Mouse (Mus musculus) layer of hippocampus, adult 9-10 months (tissue): ENCODE results near the gene Focad.

Experiments
- DNase-seq: peaks from one replicate; pipeline ENCODE4 v3.0.0; 2022; ENCODE audit warnings: low spot score

Focad gene

DNA sequence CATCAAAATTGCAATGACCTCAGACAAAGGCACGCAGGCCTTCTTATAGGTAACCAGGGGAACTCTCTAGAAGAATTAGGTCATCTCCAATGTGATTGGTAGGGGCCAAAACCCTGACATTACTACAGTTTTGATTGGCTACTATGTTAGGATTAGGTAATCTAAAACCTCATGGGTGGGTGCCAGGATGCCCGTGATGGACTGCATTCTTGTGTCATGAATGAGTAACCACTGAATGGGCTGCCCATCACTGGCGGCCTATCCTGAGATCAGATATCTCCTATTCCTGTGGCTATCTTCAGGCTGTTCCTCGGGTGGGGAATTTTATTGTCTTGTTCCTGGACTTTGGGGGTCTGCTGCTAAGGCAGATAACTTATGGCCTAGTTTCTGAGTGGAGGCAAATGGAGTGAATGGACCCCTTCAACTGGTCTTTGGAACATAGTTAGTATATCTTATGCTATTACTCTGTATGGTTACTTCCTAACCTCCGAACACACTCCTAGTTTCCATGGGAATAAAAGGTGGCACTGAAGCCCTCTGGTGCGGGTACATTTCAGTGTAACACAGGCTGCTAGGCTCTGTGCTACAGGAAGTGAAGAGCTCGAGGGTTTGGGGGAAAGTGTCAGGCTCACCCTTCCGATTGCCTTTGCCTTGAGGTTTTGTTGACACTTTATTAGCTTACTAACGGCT is 306.0 kb downstream of the Focad start:
- no peak for DNase-seq

DNA sequence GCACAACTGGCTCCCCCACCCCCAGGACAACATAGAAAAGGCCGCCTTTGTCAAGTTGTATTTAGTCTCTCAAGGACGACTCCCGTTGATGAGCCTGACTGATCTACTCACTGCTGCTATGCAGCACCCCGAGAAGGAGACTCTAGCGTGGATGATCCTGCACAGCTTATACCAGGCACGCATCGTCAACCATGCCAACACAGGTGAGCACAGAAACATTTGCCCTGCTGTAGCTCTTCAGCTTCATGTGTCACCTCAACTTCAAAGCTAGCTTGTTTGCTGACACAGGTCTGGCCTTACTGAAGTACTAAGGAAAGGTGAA is 306.5 kb downstream of the Focad start:
- DNase-seq, result no peak

DNA sequence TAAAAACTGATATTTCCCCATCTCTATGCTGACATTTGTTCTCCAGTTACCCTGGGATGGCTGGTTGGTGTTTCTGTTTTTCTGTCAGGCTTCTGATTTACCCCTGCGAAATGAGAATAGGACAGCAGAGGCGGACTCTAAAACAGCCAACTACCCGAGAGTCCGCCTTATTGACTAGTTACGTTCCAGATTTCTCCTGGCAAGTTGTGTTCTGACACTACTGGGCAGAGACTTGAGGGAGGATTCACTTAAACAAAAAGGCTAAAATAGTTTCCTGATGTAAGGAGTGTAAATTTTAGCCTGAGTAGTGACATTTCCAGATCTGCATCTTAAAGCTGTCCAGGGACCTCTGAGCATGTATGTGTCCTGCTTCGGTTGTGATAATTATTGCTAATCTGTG is 308.5 kb downstream of the Focad start:
- DNase-seq, result no peak

DNA sequence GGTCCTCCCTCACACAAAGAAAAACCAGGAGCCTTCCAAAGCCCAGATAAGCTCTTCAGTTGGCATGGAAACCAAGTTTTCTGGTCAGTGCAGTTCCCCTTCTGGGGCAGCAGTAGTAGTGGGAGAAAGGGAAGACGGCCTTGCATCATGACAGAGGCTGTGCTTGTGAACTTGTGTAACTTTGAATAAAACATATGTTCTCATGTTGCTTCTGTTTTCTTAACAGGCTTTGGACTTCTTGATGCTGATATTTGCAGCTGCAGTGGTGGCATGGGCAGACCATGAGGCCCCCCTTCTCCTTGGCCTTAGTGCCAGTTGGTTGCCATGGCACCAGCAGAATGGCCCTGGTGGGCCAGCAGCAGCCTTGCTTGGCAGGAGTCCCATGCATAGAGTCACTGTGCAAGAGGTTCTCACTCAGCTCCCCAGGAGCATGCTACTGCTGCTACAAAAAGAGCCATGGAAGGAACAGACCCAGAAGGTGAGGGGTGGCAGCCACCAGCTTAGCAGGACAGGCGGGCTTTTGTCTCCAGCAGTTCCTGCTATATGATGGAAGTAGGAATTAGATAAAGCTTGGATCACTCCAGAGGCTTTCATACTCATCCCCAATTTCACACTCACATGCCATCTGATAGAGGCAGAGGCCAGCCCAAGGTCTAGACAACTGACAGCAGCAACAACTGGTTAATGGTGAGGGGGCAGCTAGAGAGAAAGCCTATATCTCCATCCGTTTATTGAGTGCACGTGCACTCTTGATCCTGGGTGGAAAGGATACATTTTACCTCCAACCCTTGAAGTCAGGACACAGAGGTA is 312.7 kb downstream of the Focad start:
- DNase-seq, result no peak

DNA sequence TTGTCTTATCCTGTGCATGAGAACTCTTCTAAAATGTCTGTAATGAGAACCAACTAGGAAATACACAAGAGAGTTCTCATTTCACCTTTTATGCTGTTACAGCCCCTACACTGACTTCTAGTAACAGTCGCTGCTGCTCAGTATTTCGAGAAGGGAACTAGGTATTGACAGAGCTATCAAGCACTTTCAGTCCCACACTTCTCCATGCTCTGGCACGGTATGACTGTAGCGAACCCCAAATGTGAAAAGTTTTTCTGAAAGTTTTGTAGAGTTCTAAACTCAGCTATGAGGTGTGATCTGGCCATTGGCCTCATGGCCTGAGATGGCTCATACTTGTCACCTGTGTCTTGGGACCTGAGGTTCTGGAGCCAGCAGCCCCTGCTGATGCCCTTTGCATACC is 314.9 kb downstream of the Focad start:
- DNase-seq, result no peak

DNA sequence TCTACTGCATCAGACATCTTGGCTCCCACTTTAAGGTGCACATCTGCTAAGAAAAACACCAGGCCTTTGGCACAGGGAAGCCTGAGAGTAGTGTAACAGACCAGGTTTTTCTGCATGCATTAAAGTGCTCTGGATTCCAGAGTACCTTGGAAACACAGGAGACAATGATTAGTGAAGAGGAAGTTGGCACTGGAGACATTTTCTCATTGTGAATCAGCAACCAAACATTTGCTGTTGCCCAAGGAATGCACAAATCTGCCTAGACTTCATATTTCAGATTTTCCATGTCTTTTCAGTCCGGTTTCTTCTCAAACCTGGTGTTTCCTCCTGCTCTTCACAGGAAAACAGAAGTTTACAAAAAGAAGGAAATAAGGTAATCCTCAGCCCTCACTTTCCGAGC is 317.9 kb downstream of the Focad start:
- no peak for DNase-seq

DNA sequence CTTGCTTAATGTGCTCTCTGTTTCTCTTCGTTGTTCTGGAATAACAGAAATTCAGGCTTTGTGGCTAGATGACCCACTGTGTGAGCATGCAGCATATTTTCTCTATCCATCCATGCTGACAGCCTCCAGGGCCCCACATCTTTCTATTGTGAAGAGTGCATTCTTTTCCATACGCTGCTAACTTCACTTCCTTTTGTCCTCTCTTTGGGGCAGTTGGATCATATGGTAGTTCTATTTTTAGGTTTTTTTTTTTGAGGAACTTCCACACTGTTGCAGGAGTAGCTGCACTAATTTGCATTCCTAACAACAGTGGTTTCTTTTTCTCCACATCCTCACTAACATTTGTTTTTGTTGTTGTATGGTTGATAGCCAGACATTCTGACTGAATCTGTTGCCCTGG is 320.6 kb downstream of the Focad start:
- DNase-seq, result no peak

DNA sequence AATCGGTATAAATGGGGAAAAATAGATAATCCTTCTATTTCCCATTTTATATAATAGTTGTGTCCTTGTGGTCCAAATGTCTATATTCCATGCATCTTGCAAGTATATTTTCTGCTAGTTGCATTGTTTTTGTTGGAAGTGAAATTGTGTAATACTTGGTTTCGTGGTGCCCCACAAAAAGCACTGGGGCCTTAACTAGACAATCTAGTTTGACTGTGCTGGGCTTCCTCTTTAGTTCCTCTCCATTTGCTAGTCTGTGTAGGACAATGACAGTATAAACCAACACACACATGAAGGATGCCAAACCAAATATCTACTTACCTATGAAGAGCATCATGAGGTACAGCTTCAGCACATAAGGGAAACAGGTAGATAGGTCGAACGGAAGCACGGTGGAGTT is 324.9 kb downstream of the Focad start:
- no peak for DNase-seq

DNA sequence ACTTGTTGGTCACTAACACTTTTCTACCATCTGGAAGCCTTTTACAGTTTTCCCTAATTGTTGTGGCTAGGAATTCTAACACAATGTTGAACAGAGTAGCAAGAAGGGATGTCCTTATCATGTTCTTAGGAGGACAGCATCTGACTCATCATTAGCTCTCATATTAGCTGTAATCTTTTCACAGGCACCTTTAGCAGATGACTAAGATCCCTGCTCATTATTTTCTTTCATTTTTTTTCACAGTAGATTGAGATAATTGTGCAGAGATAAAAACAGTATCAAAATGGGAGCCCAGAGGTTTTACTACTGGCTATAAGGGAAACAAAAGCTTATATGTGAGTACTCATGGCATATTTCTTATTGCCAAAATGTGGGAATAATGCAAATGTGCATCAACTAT is 330.1 kb downstream of the Focad start:
- DNase-seq, result no peak

DNA sequence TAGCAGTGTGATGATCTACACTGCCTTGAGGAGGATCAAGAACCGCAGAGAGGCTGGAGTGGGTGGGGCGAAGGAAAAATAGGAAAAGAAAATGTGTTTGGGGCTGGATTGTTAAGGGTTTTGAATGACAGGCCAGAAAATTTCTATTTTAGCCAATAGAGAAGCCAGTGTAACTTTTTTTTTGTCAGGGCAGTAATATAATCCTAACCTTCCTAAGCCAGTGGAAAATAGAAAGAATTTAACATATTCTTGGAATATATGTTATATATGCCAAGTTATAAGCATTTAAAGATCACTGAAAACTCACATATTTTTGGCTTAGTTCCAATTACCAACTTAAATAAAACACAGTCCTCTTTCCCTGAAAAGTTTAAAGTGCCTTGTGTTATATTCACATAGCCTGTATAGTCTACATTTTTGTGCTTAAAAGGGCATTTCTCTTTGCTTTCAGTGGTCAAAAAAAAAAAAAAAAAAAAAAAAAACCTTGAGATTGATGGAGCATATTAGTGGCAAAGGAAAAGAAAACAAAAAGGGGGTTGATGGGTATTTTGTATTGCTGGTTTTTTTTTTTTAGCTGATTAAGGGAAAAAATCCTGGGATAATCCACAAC is 333.3 kb downstream of the Focad start:
- no peak for DNase-seq

DNA sequence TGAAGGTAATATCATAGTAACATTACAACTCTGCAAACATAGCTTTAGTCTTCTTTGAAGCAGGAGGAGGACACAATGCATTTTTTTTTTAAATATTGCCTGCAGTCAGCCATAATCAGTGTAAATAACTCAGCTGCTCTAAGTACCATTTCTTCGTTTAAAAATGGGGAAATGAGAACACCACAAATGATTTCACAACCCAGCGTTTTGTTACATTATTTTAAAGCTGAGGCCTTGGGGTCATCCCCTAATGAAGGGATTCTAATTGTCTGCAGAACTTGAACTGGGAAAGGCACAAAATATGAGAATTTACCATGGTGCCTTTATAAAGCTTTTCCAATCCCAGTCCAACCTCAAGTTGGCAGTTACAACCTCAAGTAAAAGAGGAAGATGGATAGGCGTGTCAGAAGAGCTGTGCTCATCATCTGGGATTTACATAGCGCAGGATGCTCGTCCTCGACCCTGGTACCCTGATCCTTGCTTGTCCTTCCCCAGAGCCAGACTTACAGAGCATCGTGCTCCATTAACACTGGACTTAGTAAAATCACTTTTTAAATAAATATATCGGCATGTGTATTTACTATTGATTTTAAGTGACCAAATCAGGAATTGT is 338.1 kb downstream of the Focad start:
- no peak for DNase-seq

DNA sequence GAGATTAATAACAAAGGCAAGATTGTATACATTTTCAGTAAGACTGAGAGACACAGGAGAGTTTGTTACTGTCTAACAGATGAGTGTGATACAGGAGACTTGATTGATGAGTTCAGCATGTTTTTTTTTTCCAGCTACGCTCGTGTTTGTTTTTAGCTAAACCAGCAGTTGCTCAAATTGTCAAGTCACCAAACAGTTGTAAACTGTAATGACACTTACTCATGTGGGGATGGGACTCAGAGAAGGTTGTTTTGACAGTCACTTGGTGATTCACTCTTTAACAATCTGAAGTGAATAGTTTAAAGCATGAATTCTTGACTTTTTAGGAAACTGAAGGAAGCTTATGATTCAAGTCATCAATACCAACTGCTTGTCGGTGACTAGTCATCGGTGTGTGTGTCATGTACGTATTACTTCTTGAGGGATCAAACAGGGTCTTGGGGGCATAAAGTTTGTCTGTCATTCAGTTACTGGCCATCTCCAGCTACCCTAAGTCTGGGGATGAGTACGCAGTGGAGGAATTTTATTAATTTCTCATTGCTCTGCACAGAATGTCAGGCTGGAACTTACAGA is 342.2 kb downstream of the Focad start:
- no peak for DNase-seq

DNA sequence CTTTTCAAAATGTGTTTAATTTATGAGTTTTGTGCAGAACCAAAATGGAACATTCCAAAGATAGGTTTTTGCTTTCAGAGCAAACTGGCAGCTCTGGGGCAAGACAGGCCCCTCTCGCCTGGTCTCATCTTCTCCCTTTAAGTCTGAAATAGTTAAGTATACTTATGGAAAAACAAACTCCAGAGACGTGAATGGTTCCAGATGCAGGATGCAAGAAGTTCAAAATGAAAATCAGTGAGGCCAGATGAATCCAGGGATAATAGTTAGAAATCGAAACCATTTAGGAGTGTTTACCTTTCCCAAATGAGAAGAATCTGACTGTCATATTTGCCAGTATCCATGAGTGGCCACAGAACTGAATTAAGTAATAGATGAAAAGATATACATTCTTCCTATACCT is 342.7 kb downstream of the Focad start:
- no peak for DNase-seq

DNA sequence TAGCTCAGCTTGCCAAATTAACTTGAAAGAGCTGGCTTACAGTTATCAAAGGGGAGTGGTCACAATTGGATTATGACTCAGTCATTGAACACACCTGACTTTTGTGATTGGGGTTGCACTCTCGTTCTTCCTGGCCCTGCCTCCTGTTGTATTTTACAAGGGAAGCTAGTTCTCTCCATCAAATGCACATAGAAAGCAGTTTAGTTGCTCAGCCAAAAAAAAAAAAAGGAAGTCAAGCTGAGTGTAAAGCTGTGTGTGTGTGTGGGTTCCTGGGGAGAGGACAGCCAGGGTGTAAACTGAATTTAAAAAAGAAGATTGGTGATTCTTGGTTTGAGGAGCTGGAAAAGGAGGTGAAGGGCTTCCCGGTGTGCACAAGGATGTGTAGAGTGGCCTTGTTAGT is 343.5 kb downstream of the Focad start:
- no peak for DNase-seq

DNA sequence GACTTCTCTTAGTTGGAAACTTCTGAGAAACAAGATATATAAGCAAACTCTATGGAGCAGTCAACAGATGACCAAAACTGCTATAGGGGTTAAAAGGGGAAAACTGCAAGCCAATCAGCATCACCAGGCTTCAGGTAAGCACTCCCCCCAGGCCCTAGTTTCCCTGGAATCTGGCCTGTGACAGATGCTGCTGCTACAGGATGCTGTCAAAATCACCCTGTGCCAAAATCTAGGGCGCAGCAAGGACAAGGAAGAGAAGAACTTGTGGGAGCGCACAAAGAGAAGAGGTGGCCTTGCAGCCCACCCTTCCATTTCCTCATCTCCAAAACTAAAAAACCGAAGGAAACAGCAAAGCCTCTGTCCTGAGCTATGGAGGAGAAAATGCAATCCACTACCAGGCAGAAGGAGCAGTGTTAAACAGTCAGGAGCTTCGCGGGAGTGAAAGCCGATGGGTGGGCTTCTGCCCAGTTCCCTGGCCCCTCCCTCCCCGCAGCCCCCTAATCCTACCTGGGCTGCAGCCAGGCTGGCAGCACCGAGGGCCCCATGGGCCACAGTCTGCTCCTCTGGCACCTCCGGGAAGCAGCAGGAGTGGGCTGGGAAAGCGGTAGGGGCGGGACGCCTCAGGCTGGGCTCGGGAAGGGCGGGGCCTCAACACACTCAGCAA is 344.0 kb downstream of the Focad start, which contains the start of gene Hacd4:
Gene Hacd4 (minus strand): TSS at position 603 of the 664 bp plus-strand sequence.
- no peak for DNase-seq

DNA sequence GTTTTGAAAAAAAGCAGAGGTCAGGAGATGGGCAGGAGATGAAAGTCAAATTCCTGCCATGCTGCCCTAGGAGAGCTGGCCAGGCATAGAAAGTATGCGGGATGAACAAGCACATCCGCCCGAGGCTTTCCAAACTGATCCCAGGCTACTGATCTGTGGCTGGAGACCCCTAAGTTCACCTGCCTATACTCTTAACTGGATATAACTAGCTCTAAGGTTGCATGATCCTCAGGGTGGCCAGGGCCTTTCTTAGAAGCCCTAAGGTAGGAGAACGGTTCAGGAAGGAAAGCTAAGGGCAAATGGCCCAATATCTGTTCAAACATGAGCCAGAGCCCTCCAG is 344.5 kb downstream of the Focad start:
- DNase-seq, result no peak

DNA sequence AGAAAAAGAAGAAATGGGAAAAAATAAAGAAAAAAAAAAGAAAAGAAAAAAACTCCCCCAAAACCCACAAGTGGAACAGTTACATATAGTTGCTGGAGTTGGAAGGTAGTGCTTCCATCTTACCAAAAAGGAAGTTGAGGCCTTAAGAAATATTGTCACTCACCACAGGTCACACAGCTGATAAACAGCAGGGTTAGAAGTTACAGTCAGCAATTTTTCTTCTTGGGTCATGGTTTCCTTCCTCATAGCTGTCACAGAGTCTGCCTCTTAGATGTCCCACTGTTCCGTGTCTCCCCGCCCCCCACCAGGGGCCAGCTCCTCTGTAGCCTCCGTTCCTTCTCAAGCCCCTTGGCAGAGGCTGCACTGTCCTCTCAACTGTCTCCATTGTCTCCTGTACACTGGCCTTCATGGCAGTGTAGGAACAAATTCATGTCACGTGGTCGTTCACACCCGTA is 345.3 kb downstream of the Focad start:
- DNase-seq, result no peak

DNA sequence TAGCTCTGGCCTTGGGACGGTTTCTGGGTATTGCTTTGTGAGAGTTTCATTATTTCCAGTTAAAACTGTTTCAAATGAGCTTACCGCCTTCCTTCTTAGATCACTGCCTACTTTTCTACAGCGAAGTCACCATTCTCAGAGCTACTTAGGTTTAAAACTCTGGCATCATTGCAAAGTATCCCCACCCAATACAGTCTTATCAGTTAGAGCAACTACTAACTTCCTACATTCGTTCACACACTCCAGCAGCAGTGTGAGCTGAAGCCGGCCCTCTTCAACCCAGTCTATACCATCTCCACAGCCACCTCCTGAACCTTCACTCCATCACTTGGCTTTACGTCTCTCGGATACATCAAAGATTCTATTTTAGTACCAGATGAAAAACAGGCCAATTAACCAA is 346.4 kb downstream of the Focad start:
- no peak for DNase-seq

DNA sequence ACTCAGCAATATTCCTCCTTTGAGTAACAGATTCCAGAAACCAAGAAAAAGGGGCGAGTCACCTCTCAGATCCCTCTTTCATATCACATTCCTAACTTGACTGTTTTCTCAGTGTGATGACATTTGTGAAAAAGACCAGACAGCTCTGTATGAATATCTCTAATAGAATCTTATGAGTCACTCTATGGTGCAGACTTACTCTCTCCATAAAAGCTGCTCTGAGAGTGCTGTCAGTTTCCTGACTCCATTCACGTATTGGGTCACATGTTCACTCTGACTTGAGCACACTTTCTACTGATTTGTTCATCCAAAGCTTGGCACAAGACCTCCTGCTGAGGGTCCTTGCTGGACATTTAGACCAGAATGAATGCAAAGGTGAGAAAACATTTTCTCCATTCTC is 354.5 kb downstream of the Focad start:
- no peak for DNase-seq

DNA sequence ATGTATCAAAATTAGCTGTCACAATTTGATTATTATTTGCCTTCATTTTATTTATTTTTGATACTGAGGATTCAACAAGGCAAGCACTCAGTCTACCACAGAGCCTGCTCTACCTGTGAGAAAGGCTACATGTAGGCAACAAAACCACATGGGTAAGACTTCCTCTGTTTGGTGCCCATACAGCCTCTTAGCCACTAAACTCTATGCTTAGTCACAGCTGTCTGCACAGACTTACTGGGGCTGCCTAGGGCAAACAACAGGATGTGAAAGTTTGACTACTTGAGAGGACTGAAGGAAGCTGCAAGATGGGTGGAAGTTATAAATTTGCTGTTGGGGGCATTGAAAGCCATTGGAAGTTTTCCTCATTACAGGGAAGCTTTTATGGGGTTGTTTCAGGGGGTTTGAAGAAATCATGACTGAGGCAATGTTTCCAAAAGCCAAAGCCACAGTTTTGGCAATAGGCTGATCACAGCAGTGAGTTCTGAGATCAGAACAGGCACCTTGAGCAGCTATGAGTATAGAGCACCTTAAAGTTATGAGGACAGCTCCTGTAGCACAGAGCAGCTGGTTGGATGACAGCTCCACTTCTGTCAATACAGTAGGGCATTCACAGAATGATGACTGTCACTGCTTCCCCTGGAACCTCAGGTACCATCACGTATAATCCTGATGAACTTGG is 355.8 kb downstream of the Focad start:
- DNase-seq, result no peak

DNA sequence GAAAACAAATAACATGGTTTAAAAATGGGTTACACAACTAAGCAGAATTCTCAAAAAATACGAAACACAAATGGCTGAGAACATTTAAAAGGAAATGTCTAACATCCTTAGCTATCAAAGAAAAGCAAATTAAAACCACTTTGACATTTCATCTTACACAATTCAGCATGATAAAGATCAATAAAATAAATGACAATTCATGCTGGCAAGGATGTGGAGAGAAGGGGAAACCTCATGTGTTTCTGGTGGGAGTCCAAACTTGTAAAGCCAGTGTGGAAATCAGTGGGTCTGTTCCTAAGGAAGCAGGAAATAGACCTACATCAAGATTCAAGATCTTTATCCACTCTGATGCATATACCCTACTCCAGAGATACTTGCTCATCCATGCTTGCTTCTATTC is 363.7 kb downstream of the Focad start:
- no peak for DNase-seq

DNA sequence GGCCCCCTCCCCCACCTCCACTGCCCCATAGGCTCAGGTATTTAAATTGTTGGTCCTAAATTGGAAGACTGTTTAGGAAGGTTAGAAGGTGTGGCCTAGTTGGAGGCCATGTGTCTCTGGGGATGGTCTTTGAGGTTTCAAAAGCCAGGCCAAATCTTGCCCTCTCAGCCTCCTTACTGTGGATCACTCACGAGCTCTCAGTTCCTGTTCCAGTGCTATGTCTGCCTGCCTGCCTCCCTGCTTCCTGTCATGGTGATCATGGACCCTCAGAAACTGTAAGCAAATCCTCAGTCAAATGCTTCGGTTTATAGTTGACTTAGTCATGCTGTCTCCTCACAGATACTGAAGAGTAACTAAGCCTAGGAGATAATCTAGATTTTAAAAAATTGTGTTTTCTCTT is 364.2 kb downstream of the Focad start:
- no peak for DNase-seq
